Mouse (Mus musculus): ENCODE measurements around the gene Fbxo7. TPM values are rescaled to one million over a fixed set of nuclear protein-coding genes. Genes with fewer than 3 reads are reported as not detected.

Gene Fbxo7
- polyA plus RNA-seq, 1 experiment from 2014 or later: 19.0 TPM

GRCm38 (mm10) chr10:86066651-86067050 lies 44.9 kb downstream of the Fbxo7 start:
- no peak overlapping the region for H3K4me2 ChIP-seq (replicated peaks)
- ATAC-seq (ENCODE audit: low FRiP score): no peak
- no peaks in the 10 kb centered on the region for H3K9me3 ChIP-seq (replicated peaks)
- H3K4me3 ChIP-seq: no peak overlapping the region
- H3K4me1 ChIP-seq: peaks cover 11% of the 10 kb centered on the region
- no peak overlapping the region for H3K9ac ChIP-seq
- H3K36me3 ChIP-seq: no peaks in the 10 kb centered on the region
- no peaks in the 10 kb centered on the region for H3K27me3 ChIP-seq
- H3K27ac ChIP-seq: no peak overlapping the region
- WGBS: 71% methylated on average over 5 of the region's 5 CpGs

- 66% methylated on average over 10 of the region's 10 CpGs for WGBS
- Histone ChIP-seq H3K27me3 (no peaks in the 10 kb centered on the region), H3K27ac (no peak overlapping the region), H3K4me2 (replicated peaks) (no peak overlapping the region), H3K9ac (no peak overlapping the region), H3K4me1 (peaks cover 11% of the 10 kb centered on the region), H3K36me3 (no peaks in the 10 kb centered on the region), H3K4me3 (no peak overlapping the region), H3K9me3 (replicated peaks) (no peaks in the 10 kb centered on the region)
- no peak for ATAC-seq (ENCODE audit: low FRiP score)
Measured at GRCm38 (mm10) chr10:86067911-86068310, 46.1 kb downstream of the Fbxo7 start.

GRCm38 (mm10) chr10:86069341-86069740 lies 47.6 kb downstream of the Fbxo7 start:
- H3K27me3 ChIP-seq: no peaks in the 10 kb centered on the region
- no peak overlapping the region for H3K4me3 ChIP-seq
- H3K4me2 ChIP-seq (replicated peaks): no peak overlapping the region
- H3K9me3 ChIP-seq (replicated peaks): no peaks in the 10 kb centered on the region
- H3K27ac ChIP-seq: no peak overlapping the region; the same call in 1 of the 2 replicates
- H3K9ac ChIP-seq: 0 out of 2 replicates have a peak overlapping the region, but pooled peaks have one; percentile 18
- no peaks in the 10 kb centered on the region for H3K36me3 ChIP-seq
- peaks cover 11% of the 10 kb centered on the region for H3K4me1 ChIP-seq
- ATAC-seq (ENCODE audit: low FRiP score): peak; percentile 66
- 14% methylated on average over 3 of the region's 3 CpGs for WGBS

GRCm38 (mm10) chr10:86070751-86071150 lies 49.0 kb downstream of the Fbxo7 start:
- Histone ChIP-seq H3K9me3 (replicated peaks) (no peaks in the 10 kb centered on the region), H3K27ac (no peak overlapping the region), H3K4me1 (peaks cover 11% of the 10 kb centered on the region), H3K4me3 (no peak overlapping the region), H3K27me3 (no peaks in the 10 kb centered on the region), H3K4me2 (replicated peaks) (no peak overlapping the region), H3K9ac (no peak overlapping the region), H3K36me3 (no peaks in the 10 kb centered on the region)
- WGBS: 85% methylated on average over 3 of the region's 3 CpGs
- no peak for ATAC-seq (ENCODE audit: low FRiP score)

GRCm38 (mm10) chr10:86074134-86074533 lies 52.4 kb downstream of the Fbxo7 start:
- WGBS: 81% methylated on average over 4 of the region's 4 CpGs

GRCm38 (mm10) chr10:86074971-86075711 lies 53.4 kb downstream of the Fbxo7 start:
- WGBS: 86% methylated on average over 9 of the region's 9 CpGs
- Histone ChIP-seq H3K9ac (no peak overlapping the region), H3K27ac (no peak overlapping the region), H3K27me3 (no peaks in the 10 kb centered on the region), H3K4me3 (no peak overlapping the region), H3K36me3 (no peaks in the 10 kb centered on the region), H3K4me1 (no peaks in the 10 kb centered on the region), H3K9me3 (replicated peaks) (no peaks in the 10 kb centered on the region), H3K4me2 (replicated peaks) (no peak overlapping the region)
- no peak for ATAC-seq (ENCODE audit: low FRiP score)

More at GRCm38 (mm10) chr10:86074134-86074533, 52.4 kb downstream of the Fbxo7 start:
- Histone ChIP-seq H3K4me3 (no peak overlapping the region), H3K9ac (no peak overlapping the region), H3K36me3 (no peaks in the 10 kb centered on the region), H3K4me1 (peaks cover 5% of the 10 kb centered on the region), H3K27ac (no peak overlapping the region), H3K27me3 (no peaks in the 10 kb centered on the region), H3K4me2 (replicated peaks) (no peak overlapping the region), H3K9me3 (replicated peaks) (no peaks in the 10 kb centered on the region)
- no peak for ATAC-seq (ENCODE audit: low FRiP score)

- WGBS: 68% methylated on average over 2 of the region's 2 CpGs
- H3K27me3 ChIP-seq: no peaks in the 10 kb centered on the region
- H3K9ac ChIP-seq: no peak overlapping the region
- H3K4me3 ChIP-seq: no peak overlapping the region
- no peaks in the 10 kb centered on the region for H3K36me3 ChIP-seq
- no peak for ATAC-seq (ENCODE audit: low FRiP score)
- H3K9me3 ChIP-seq (replicated peaks): no peaks in the 10 kb centered on the region
- no peak overlapping the region for H3K27ac ChIP-seq
- H3K4me2 ChIP-seq (replicated peaks): no peak overlapping the region
- H3K4me1 ChIP-seq: no peaks in the 10 kb centered on the region
Measured at GRCm38 (mm10) chr10:86077272-86077671, 55.5 kb downstream of the Fbxo7 start.

GRCm38 (mm10) chr10:86078761-86079160 lies 57.0 kb downstream of the Fbxo7 start:
- no peak overlapping the region for H3K9ac ChIP-seq
- H3K36me3 ChIP-seq: no peaks in the 10 kb centered on the region
- no peaks in the 10 kb centered on the region for H3K9me3 ChIP-seq (replicated peaks)
- WGBS: 94% methylated on average over 2 of the region's 2 CpGs
- no peak overlapping the region for H3K4me2 ChIP-seq (replicated peaks)
- ATAC-seq (ENCODE audit: low FRiP score): no peak
- H3K4me3 ChIP-seq: no peak overlapping the region
- no peaks in the 10 kb centered on the region for H3K4me1 ChIP-seq
- H3K27ac ChIP-seq: no peak overlapping the region
- H3K27me3 ChIP-seq: no peaks in the 10 kb centered on the region

- WGBS: 88% methylated on average over 9 of the region's 9 CpGs
- Histone ChIP-seq H3K9me3 (replicated peaks) (no peaks in the 10 kb centered on the region), H3K4me1 (no peaks in the 10 kb centered on the region), H3K27ac (no peak overlapping the region), H3K36me3 (no peaks in the 10 kb centered on the region), H3K9ac (no peak overlapping the region), H3K4me3 (no peak overlapping the region), H3K27me3 (no peaks in the 10 kb centered on the region), H3K4me2 (replicated peaks) (no peak overlapping the region)
- no peak for ATAC-seq (ENCODE audit: low FRiP score)
Measured at GRCm38 (mm10) chr10:86079921-86080320, 58.1 kb downstream of the Fbxo7 start.

GRCm38 (mm10) chr10:86091919-86092318 lies 70.1 kb downstream of the Fbxo7 start:
- H3K9me3 ChIP-seq (replicated peaks): no peaks in the 10 kb centered on the region
- WGBS: 47% methylated on average over 10 of the region's 10 CpGs

GRCm38 (mm10) chr10:86093109-86094035 lies 71.6 kb downstream of the Fbxo7 start:
- Histone ChIP-seq H3K27me3 (no peaks in the 10 kb centered on the region), H3K9ac (no peak overlapping the region), H3K4me1 (no peaks in the 10 kb centered on the region), H3K4me3 (no peak overlapping the region), H3K27ac (no peak overlapping the region), H3K4me2 (replicated peaks) (no peak overlapping the region), H3K36me3 (no peaks in the 10 kb centered on the region), H3K9me3 (replicated peaks) (no peaks in the 10 kb centered on the region)
- 72% methylated on average over 14 of the region's 14 CpGs for WGBS
- no peak for ATAC-seq (ENCODE audit: low FRiP score)

More at GRCm38 (mm10) chr10:86091919-86092318, 70.1 kb downstream of the Fbxo7 start:
- no peak overlapping the region for H3K27ac ChIP-seq
- H3K4me1 ChIP-seq: no peaks in the 10 kb centered on the region
- no peak overlapping the region for H3K4me2 ChIP-seq (replicated peaks)
- no peak for ATAC-seq (ENCODE audit: low FRiP score)
- H3K4me3 ChIP-seq: no peak overlapping the region
- no peaks in the 10 kb centered on the region for H3K36me3 ChIP-seq
- H3K27me3 ChIP-seq: no peaks in the 10 kb centered on the region
- H3K9ac ChIP-seq: no peak overlapping the region

- WGBS: 91% methylated on average over 6 of the region's 6 CpGs
- no peak for ATAC-seq (ENCODE audit: low FRiP score)
Measured at GRCm38 (mm10) chr10:86098363-86098762, 76.6 kb downstream of the Fbxo7 start.

More at GRCm38 (mm10) chr10:86098363-86098762, 76.6 kb downstream of the Fbxo7 start:
- no peak overlapping the region for H3K4me2 ChIP-seq (replicated peaks)
- no peak overlapping the region for H3K4me3 ChIP-seq
- H3K9me3 ChIP-seq (replicated peaks): 0 out of 2 replicates have a peak, but pooled peaks cover 4% of the 10 kb centered on the region
- no peaks in the 10 kb centered on the region for H3K4me1 ChIP-seq
- H3K36me3 ChIP-seq: no peaks in the 10 kb centered on the region
- H3K27ac ChIP-seq: no peak overlapping the region
- no peak overlapping the region for H3K9ac ChIP-seq
- H3K27me3 ChIP-seq: no peaks in the 10 kb centered on the region

All from hindbrain, embryonic 12.5 days (tissue).